Mouse (Mus musculus): ENCODE measurements around the gene Mvp.

- TF ChIP-seq CTCF (IDR thresholded peaks at IDR 0.05) (no peak), EP300 (IDR thresholded peaks at IDR 0.05) (no peak)
Measured at GRCm38 (mm10) chr7:126941171-126941570, 73.2 kb downstream of the Mvp start.

Measured in lung, postnatal 0 days (tissue).